Mouse (Mus musculus) ES-CJ7 (cell line): ENCODE measurements around the gene Mrps15.
"Not testable (repeated sequence)": the region's sequence is repeated elsewhere in the genome, so short reads cannot be mapped to it uniquely, and the experiment has no call there.

ENCODE experiments used
- DNase-seq: peaks from one replicate; pipeline ENCODE4 v3.0.0; 2011; ENCODE audit warnings: low read depth, low spot score

Gene Mrps15

GRCm38 (mm10) chr4:126077833-126078232 lies 31.1 kb downstream of the Mrps15 start:
- no peak for DNase-seq

GRCm38 (mm10) chr4:126079266-126079665 lies 32.5 kb downstream of the Mrps15 start:
- no peak for DNase-seq

GRCm38 (mm10) chr4:126081601-126082000 lies 34.9 kb downstream of the Mrps15 start:
- peak; percentile 63 for DNase-seq

- DNase-seq = no peak
These were observed 36.3 kb downstream of the Mrps15 start for GRCm38 (mm10) chr4:126083021-126083420.

DNA sequence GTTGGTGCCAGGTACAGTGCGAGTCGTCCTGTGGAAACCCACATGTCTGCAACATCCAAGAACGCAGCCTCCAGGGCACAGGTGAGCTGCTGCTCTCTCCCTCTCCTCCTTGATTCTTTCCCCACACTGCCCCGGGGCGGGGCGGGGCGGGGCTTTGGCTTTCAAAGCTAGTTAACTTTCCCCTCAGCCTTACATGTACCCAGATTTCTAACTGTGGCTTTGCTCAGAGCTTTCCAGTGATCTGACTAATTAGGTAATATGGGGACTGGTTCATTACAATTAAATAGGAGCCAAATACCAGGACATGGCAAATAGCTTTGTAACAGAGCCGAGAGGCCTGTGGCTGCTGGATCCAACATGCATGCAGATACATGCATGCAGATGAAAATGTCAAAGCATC lies 37.7 kb downstream of the Mrps15 start:
- DNase-seq = no peak

- peak; percentile 87 for DNase-seq
These were observed 39.4 kb downstream of the Mrps15 start for GRCm38 (mm10) chr4:126085996-126086576.

GRCm38 (mm10) chr4:126090101-126090847 lies 43.5 kb downstream of the Mrps15 start:
- no peak for DNase-seq

DNA sequence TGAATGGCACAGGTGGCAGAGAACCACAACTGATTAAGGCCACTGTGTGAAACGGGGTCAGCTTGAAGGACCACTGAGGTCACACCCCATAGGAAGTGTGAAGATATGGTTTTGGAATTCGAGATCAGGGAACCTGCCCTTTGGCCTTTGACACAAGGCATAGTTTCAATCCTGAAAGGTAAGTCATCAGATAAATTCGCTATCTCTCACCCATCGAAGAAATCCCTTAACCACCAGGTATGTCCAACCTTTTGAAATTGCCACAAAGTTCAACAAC lies 44.1 kb downstream of the Mrps15 start:
- DNase-seq = no peak

DNA sequence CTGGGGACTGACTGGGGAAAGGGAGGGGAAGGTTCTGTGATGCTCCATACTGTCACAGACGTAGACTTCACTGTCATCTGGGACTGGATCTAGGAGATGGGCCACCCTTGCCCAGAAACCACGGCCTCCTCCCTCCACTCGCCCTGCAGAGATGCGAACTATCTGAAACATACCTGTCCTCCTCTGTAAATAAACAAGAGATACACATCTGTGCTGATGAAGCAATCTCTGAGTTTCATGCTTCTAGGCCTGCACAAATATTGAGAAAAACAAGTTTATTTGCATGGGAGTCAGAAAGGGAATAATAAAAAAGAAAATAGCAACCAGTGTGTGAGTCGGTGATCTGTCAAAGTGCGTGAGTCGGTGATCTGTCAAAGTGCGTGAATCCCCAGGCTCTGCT lies 45.1 kb downstream of the Mrps15 start:
- DNase-seq = no peak

GRCm38 (mm10) chr4:126095622-126096430 lies 49.1 kb downstream of the Mrps15 start:
- not testable (repeated sequence) for DNase-seq

- peak; percentile 99 for DNase-seq
These were observed 49.9 kb downstream of the Mrps15 start, which contains the start of gene Lsm10 for GRCm38 (mm10) chr4:126096464-126097111. Gene Lsm10 (plus strand): TSS chr4:126096623.

- no peak for DNase-seq
These were observed 51.1 kb downstream of the Mrps15 start for GRCm38 (mm10) chr4:126097711-126098253.

GRCm38 (mm10) chr4:126099365-126099764 lies 52.6 kb downstream of the Mrps15 start:
- no peak for DNase-seq

GRCm38 (mm10) chr4:126100764-126101163 lies 54.0 kb downstream of the Mrps15 start:
- no peak for DNase-seq

DNA sequence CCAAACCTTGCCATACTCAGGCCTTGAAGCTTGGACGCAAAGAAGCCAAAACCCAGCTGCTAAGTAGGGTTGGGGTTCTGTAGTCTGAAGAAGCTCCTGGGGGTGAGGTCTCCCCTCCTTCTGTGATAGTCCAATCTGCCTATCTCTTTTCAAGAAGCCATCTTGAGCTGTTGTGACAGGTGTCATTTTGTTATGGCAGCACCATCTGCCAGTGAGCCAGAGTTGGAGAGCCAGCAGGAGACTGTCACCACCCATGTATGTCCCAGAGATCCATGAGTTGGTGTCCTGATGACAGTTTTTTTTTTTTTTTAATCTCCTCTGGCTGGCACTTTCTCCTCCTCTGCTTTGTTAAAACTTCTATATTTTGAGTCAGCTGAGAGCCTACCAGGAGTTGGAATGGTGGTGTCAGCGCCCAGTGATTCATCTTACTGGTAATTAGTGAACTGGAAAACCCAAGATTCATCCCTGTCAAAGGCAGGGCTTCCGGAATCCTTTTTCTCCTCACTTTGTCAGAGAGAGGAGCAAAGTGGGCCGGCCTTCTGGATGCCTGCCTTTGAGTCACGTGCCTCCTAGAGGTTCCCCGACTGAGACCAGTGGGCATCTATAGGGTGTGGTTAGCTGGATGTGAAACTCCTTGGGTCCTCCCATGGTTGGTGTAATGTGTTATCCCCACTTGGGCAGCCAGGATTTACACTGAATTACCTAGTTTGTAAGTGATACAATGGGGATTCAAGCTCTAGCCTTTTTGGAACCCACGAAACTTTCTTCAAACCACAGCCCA lies 55.5 kb downstream of the Mrps15 start:
- DNase-seq = peak; percentile 79

DNA sequence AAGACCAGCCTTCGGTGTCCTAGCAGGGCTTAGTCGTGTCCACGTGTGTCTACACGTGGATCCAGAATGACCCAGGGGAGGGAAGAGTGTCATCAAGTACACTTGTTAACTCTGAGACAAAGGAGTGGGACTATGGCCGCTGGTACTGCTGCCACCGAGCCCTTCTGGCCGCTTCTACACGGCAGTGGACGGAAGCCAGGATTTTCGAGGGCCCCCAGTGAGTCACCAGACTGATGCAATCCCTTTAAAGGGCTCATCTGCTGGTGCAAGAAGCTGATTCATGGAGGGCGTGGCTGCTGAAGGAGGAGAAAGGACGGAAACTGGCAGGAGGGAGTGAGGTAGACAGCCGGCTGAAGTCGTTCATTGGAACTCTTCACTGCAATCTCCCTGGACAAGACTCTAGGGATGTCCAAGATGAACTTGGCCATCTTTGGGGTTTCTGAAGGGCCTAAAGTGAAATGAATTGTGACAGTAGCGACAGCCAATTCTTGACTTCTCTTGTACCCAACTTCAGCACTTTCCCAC lies 56.4 kb downstream of the Mrps15 start:
- DNase-seq = peak; percentile 72

GRCm38 (mm10) chr4:126103590-126104068 lies 56.9 kb downstream of the Mrps15 start, which contains the start of gene Stk40:
Gene Stk40 (plus strand): TSS chr4:126103957.
- DNase-seq = peak; percentile 98

GRCm38 (mm10) chr4:126104261-126105075 lies 57.7 kb downstream of the Mrps15 start:
- DNase-seq = no peak
